Mouse (Mus musculus): ENCODE results near the gene Rcl1.

The Rcl1 gene

GRCm38 (mm10) chr19:29112662-29113061 lies 11.5 kb downstream of the Rcl1 start:
- DNase-seq (ENCODE audit: low read depth, low spot score) = no peak

DNA sequence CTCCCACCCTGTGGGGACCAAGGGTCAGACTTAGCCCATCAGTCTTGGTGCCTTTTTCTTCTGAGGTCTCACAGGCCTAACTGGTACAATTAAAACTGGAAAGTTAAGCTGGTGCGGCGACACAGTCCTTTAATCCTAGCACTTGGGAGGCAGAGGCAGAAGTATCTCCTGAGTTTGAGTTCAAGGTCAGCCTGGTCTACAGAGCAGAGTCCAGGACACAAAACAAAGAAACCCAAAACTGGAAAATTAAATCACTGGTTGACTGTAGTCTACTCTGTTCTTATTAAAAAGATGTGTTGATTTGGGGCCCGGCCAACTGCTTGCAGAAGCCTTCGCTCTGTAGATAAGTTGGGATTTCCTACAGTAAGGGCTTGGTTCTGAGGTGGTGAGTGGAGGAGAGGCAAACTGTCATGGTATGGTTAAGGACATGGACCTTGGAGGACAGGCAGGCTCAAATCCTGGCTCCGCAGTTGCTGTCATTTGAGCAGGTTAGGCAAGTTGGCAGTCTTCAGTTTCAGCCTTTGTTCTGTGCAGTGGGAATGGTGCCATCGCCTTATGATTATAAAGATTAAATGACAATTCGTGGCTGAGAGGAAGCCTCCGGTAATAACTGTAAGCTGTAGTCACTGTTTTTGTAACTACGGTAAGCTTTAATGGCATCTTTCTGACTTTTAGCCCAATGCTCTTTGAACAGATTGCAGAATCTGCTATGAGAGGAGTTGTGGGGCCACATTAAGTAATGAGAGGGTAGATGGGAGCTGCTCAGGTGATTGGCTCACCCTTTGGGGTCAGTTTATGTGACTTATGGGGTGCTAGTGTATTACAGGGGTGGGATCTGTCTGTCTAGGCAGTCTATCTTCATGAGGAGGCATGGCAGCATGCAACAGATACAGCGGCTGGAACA lies 12.8 kb downstream of the Rcl1 start:
- no peak for DNase-seq (ENCODE audit: low read depth, low spot score)

- no peak for DNase-seq (ENCODE audit: low read depth, low spot score)
Observed at GRCm38 (mm10) chr19:29116796-29117195, 15.6 kb downstream of the Rcl1 start.

DNA sequence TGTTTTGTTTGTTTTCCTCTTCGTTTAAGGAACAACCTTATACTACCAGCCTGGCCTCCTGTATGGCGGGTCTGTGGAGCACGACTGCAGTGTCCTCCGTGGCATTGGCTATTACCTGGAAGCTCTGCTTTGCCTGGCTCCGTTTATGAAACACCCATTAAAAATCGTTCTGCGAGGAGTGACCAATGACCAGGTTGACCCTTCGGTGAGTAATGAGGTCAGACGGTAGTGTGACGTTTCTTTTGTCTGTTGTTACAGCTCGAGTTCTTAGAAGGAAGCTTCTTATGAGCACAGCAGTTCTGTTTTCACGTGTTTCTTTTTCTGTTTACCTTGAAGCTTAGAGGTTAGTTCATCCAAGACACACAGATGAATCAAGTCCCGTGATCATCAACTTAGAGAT lies 17.0 kb downstream of the Rcl1 start:
- no peak for DNase-seq (ENCODE audit: low read depth, low spot score)

DNA sequence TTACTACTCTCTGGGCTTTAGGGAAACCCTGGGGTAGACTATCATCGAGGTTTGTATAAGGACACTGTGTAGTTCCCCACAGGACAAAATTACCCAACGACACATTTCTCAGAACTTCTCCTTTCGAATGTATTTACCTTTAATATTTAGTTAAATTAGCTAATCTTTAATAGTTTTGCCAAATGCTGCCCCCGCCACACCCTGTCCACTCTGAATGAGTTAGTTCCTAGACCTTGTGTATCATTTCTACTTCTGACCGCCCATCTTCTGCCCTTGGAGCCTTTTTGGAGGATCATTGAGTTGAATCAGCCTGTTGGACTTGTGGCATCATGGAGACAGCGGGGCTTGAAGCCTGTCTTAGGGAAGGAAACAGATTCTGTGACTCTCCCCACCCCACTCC lies 19.1 kb downstream of the Rcl1 start:
- no peak for DNase-seq (ENCODE audit: low read depth, low spot score)

DNA sequence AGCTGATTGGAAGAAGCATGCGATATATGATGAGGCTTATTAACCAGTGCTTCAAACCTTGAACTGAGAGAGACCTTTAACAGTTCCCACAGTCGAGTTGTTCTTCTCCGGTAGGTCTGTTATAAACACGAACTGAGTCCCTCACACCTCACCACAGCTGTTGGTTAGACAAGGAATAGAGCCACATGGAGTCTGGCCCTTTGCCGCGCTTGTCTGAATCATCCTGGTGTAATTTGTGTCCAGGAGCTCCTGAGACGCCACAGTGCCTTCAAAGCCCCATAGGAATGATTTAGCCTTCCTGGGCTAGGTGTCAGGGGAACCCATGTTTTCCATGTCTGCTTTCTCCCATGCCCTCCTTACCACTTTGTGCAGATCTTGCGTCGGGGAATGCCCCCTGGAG lies 20.2 kb downstream of the Rcl1 start:
- no peak for DNase-seq (ENCODE audit: low read depth, low spot score)

- no peak for DNase-seq (ENCODE audit: low read depth, low spot score)
Observed at GRCm38 (mm10) chr19:29124886-29125585, 23.9 kb downstream of the Rcl1 start.

DNA sequence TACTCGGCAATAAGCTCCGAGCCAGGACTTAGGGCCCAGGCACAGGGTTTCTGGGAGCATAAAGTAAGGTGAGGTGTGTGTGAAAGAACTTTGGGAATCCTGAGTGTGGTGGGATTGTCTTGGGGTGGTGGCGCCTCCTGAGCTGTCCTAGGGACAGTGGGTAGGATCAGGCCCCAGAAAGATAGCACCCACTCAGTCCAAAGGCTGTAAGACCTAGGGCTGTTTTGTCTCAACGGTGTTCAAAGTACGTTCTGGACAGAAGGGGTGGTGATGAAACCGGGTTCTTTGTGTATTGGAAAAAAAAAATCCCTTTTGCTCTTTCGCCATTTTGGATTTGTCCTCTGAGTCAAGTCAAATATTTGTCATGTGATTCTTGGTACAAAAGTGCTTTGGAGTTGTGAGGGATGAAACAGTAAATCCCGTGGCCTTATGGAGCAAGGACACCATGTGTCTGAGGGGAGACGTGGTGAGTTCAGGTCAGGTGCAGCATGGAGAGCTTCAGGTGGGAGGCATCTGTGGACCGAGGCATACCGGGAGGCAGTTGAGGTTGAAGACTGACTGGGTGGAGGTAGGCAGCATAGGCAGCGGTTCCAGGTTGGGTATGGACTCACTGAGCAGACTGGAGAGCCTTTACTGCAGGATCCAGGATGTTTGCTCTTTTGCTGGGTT lies 25.3 kb downstream of the Rcl1 start:
- no peak for DNase-seq (ENCODE audit: low read depth, low spot score)

- no peak for DNase-seq (ENCODE audit: low read depth, low spot score)
Observed at GRCm38 (mm10) chr19:29127331-29127730, 26.2 kb downstream of the Rcl1 start.

DNA sequence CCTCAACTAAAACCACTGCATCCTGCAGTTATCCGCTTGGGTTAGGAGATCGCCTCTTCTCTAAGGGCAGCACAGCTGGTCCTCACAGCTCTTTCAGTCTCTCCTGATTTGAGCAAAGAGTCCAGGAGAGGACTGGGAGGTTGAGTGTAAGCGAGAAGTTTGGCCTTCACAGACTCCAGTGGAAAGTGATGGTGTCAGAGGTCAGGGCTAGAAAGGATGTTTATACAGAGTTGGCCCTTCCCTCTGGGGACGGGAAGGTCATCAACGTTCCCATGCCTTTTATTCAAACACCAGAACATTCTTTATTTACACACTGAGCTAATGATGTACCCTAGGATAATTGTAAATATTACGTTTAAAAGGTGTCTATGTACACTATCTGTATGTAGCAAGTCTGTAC lies 27.0 kb downstream of the Rcl1 start:
- no peak for DNase-seq (ENCODE audit: low read depth, low spot score)

GRCm38 (mm10) chr19:29129551-29129950 lies 28.4 kb downstream of the Rcl1 start:
- DNase-seq (ENCODE audit: low read depth, low spot score) = no peak

DNA sequence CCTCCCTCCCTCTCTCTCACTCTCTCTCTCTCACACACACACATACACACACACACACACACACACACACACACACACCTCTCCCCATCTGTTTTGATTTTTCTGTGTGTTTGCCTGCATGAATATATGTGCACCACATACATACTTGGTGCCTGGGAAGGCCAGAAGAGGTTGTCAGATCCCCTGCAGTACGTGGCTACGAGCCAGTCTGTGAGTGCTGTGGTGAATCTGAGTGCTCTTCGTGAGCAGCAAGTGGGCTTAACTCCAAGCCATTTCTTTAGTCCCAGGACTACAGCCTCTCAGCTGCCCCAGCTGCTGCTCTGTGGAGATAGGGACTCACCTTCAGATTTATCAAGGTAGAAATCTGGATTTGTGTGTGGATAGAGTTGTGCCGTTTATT lies 30.0 kb downstream of the Rcl1 start:
- DNase-seq (ENCODE audit: low read depth, low spot score) = no peak

DNA sequence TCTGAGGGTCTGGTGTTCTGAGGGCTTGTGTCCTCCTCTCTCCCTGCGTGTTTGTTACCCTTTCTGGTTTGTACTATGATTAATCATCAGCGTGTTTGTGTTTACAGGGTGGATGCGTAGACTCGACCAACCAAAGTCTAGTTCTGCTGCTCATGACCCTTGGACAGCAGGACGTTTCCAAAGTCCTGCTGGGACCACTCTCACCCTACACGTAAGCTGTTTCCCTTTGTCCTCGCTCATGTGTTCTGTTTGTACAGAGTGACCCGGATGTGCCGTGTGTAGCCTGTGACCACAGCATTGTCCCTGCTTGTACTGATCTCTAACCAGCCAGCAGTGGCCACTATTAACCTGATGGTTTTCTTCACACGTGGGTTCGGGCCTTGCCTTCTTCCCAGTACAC lies 33.1 kb downstream of the Rcl1 start:
- DNase-seq (ENCODE audit: low read depth, low spot score) = no peak

DNA sequence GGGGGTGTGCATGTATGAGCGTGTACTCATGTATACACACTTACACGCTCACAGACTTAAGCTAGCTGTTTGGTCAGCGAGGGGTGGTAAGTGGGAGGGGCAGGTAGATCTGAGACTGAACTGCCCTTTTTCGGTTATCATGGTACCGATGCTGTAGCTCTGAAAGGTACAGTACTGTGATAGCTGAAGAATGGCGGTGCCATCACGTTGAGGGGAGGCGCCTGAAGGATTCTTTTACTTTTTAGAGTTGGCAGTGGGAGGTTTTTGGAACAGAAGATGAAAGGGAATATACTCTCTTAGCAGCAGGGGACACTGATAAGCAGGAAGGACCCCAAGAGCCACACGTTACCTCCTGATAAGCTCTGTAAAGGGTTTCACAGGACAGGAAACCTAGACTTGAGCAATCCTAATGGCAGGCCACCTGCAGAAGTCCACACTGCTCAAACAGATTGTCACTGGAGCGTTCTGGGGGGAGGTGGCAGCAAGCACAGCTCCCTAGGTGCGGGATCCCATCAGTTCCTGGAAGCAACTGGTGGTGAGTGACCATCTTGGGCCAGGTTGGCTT lies 34.1 kb downstream of the Rcl1 start:
- DNase-seq (ENCODE audit: low read depth, low spot score) = no peak

GRCm38 (mm10) chr19:29138546-29139270 lies 37.5 kb downstream of the Rcl1 start:
- no peak for DNase-seq (ENCODE audit: low read depth, low spot score)

GRCm38 (mm10) chr19:29139699-29140456 lies 38.7 kb downstream of the Rcl1 start:
- no peak for DNase-seq (ENCODE audit: low read depth, low spot score)

DNA sequence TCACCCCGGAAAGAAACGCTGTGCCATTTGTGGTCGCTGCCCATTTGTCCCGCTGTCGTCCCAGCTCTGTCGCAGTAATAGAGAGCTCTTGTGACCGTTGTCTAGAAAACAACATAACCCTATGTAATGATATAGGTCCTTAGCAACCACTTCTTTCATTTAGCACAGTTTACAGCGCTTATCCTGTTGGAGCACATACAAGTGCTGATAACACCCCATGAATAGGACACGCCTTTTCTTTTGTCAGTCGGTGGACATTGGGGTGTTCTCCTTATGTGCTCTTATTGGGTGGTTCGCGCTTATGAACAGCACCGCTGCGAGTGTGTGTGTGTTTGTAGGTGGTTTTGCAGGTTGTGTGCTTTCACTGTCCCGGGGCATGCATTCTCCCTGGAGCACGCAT lies 39.8 kb downstream of the Rcl1 start:
- no peak for DNase-seq (ENCODE audit: low read depth, low spot score)

DNA sequence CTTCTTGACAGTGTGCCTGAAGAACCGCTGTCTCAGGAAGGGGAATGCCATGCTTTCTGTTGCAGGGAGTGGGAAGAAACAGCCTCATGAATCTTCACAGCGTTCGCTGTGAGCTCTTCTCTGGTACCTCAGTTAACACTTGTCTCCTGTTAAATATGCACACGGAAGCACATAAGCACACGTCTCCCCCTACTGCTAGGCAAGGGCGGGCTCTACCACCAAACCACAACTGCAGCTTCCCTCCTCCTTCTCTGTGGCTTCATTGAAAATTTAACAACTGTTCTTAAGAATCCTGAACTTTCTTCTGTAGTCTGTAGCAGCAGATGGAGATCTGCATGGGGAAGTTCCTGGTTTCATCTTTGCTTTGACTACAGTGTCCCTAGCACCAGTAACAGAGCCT lies 41.1 kb downstream of the Rcl1 start:
- DNase-seq (ENCODE audit: low read depth, low spot score) = no peak

- DNase-seq (ENCODE audit: low read depth, low spot score) = no peak
Observed at GRCm38 (mm10) chr19:29145421-29145820, 44.2 kb downstream of the Rcl1 start.

DNA sequence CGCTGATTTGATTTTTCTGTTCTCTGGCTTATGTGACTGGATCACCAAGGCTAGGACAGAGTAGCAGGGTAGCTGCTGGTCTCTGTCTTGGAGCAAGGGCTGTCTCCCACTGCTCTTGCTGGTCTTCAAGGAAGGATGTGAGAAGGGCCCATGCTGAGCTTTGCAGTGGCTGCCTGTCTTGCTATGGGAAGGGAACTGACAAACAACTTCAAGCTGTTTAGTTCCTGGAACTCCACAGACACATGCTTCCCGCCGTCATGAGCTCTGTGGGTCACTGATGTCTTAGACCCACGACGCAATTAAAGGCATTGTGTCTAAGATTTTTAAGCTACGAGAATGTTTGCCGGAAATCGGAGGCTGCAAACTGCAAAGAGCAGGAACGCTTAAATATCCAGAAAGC lies 45.6 kb downstream of the Rcl1 start:
- DNase-seq (ENCODE audit: low read depth, low spot score) = no peak

- DNase-seq (ENCODE audit: low read depth, low spot score) = no peak
Observed at GRCm38 (mm10) chr19:29149583-29149982, 48.4 kb downstream of the Rcl1 start.
